Mouse (Mus musculus): ENCODE data around the gene Kmt2c. TPM values are rescaled to one million over a fixed set of nuclear protein-coding genes. Genes with fewer than 3 reads are reported as not detected.

Gene Kmt2c
- total and polyA plus RNA-seq, 3 experiments = 6.7 to 14.6 (median 12.7) TPM

- no peak overlapping the region for H3K4me3 ChIP-seq (replicated peaks in 1 of 3; ENCODE audit: low read depth in 2 of 3, low read length in 2 of 3, poor library complexity in 1 of 3)
- dilution Hi-C loops (cut with MboI; ENCODE audit: extremely low pct_ligation_motif_present, extremely low pct_unique_long_range_greater_than_20kb, low sequenced_read_pairs) = no loop called here
- no peaks in the 10 kb centered on the region for H3K9me3 ChIP-seq (replicated peaks; ENCODE audit: low read length)
- TF ChIP-seq BHLHE40 (IDR thresholded peaks at IDR 0.05; ENCODE audit: low read depth, low read length) = no peak
- no peak for TF ChIP-seq MYC (IDR thresholded peaks at IDR 0.05; ENCODE audit: low read depth, low read length)
- no peak for TF ChIP-seq MAFK (IDR thresholded peaks at IDR 0.05; ENCODE audit: insufficient replicate concordance, low read length)
- no peak for TF ChIP-seq SMC3 (IDR thresholded peaks at IDR 0.05; ENCODE audit: low read depth, low read length)
- TF ChIP-seq SIN3A (IDR thresholded peaks at IDR 0.05; ENCODE audit: low read length) = no peak
- TF ChIP-seq RCOR1 (conservative IDR thresholded peaks at IDR 0.05; ENCODE audit: low read depth, low read length) = no peak
- TF ChIP-seq MEF2A (IDR thresholded peaks at IDR 0.05; ENCODE audit: borderline replicate concordance, low read depth, low read length) = no peak
- TF ChIP-seq USF1 (IDR thresholded peaks at IDR 0.05; ENCODE audit: low read depth, low read length) = no peak
- no peak for TF ChIP-seq TBP (conservative IDR thresholded peaks at IDR 0.05; ENCODE audit: low read depth, low read length)
- TF ChIP-seq TCF12 (IDR thresholded peaks at IDR 0.05; ENCODE audit: low read depth, low read length) = no peak
- TF ChIP-seq NELFE (IDR thresholded peaks at IDR 0.05; ENCODE audit: low read depth, low read length) = no peak
- no peak for TF ChIP-seq RAD21 (IDR thresholded peaks at IDR 0.05; ENCODE audit: low read depth, low read length)
- TF ChIP-seq POLR2AphosphoS2 (IDR thresholded peaks at IDR 0.05; ENCODE audit: low read depth, low read length) = no peak
- TF ChIP-seq JUN (IDR thresholded peaks at IDR 0.05; ENCODE audit: insufficient read depth, low read depth, low read length) = no peak
- TF ChIP-seq KAT2A (IDR thresholded peaks at IDR 0.05; ENCODE audit: insufficient replicate concordance, low read length) = no peak
- no peak for TF ChIP-seq E2F4 (IDR thresholded peaks at IDR 0.05; ENCODE audit: insufficient replicate concordance, low read depth, low read length)
- H3K27me3 ChIP-seq (replicated peaks) = no peaks in the 10 kb centered on the region
- DNase-seq (ENCODE audit: extremely low read depth) = no peak
- in situ Hi-C loops (cut with MboI; ENCODE audit: low pct_ligation_motif_present, low pct_unique_long_range_greater_than_20kb, low sequenced_read_pairs) = no loop called here
- H3K79me2 ChIP-seq (replicated peaks; ENCODE audit: control insufficient read depth, extremely low read depth, insufficient read depth, poor library complexity, severe bottlenecking) = no peaks in the 10 kb centered on the region
- H3K9ac ChIP-seq (ENCODE audit: insufficient read depth, low read depth) = no peak overlapping the region
- H3K36me3 ChIP-seq (replicated peaks in 1 of 2; ENCODE audit: control insufficient read depth in 1 of 2, insufficient read depth in 1 of 2, low read length in 1 of 2) = peaks cover 31 to 64% of the 10 kb centered on the region in 2 experiments
- no peak overlapping the region for H3K4me2 ChIP-seq (ENCODE audit: insufficient read depth, low read depth, poor library complexity, severe bottlenecking)
- H3K27ac ChIP-seq (ENCODE audit: insufficient read depth, low read depth) = no peak overlapping the region
- H3K4me1 ChIP-seq (ENCODE audit: control insufficient read depth in 1 of 2, insufficient read depth in 2 of 2) = no peaks in the 10 kb centered on the region
These were observed 241.9 kb downstream of the Kmt2c start for GRCm38 (mm10) chr5:25256686-25257085.

- Histone ChIP-seq H3K27me3 (replicated peaks) (no peaks in the 10 kb centered on the region), H3K9me3 (replicated peaks; ENCODE audit: low read length) (no peaks in the 10 kb centered on the region), H3K27ac (ENCODE audit: insufficient read depth, low read depth) (no peak overlapping the region), H3K4me3 (replicated peaks in 1 of 3; ENCODE audit: low read depth in 2 of 3, low read length in 2 of 3, poor library complexity in 1 of 3) (no peak overlapping the region), H3K4me2 (ENCODE audit: insufficient read depth, low read depth, poor library complexity, severe bottlenecking) (no peak overlapping the region), H3K79me2 (replicated peaks; ENCODE audit: control insufficient read depth, extremely low read depth, insufficient read depth, poor library complexity, severe bottlenecking) (no peaks in the 10 kb centered on the region), H3K9ac (ENCODE audit: insufficient read depth, low read depth) (no peak overlapping the region), H3K4me1 (ENCODE audit: control insufficient read depth in 1 of 2, insufficient read depth in 2 of 2) (peaks cover 6 to 13% of the 10 kb centered on the region in 2 experiments), H3K36me3 (replicated peaks in 1 of 2; ENCODE audit: control insufficient read depth in 1 of 2, insufficient read depth in 1 of 2, low read length in 1 of 2) (peaks cover 28 to 64% of the 10 kb centered on the region in 2 experiments)
- TF ChIP-seq ZNF384 (IDR thresholded peaks at IDR 0.05; ENCODE audit: low read depth, low read length) (no peak), PAX5 (IDR thresholded peaks at IDR 0.05; ENCODE audit: low read length) (no peak), CHD2 (IDR thresholded peaks at IDR 0.05; ENCODE audit: low read length) (no peak), JUND (conservative IDR thresholded peaks at IDR 0.05; ENCODE audit: low read depth, low read length) (no peak), MAFK (IDR thresholded peaks at IDR 0.05; ENCODE audit: insufficient replicate concordance, low read length) (no peak), RCOR1 (conservative IDR thresholded peaks at IDR 0.05; ENCODE audit: low read depth, low read length) (no peak), ZC3H11A (IDR thresholded peaks at IDR 0.05; ENCODE audit: low read depth, low read length) (no peak), MYC (IDR thresholded peaks at IDR 0.05; ENCODE audit: low read depth, low read length) (no peak), BHLHE40 (IDR thresholded peaks at IDR 0.05; ENCODE audit: low read depth, low read length) (no peak), POLR2AphosphoS2 (IDR thresholded peaks at IDR 0.05; ENCODE audit: low read depth, low read length) (no peak), CTCF (conservative IDR thresholded peaks at IDR 0.05 in 1 of 2, IDR thresholded peaks at IDR 0.05 in 1 of 2; ENCODE audit: low read depth in 2 of 2, low read length in 2 of 2) (no peak)
- DNase-seq (ENCODE audit: extremely low read depth) = no peak
- in situ Hi-C loops (cut with MboI; ENCODE audit: low pct_ligation_motif_present, low pct_unique_long_range_greater_than_20kb, low sequenced_read_pairs) = no loop called here
- dilution Hi-C loops (cut with MboI; ENCODE audit: extremely low pct_ligation_motif_present, extremely low pct_unique_long_range_greater_than_20kb, low sequenced_read_pairs) = no loop called here
These were observed 244.1 kb downstream of the Kmt2c start for GRCm38 (mm10) chr5:25254491-25254890.
